Mouse (Mus musculus) cortical plate, adult 2 months (tissue): ENCODE data around the gene Cuta.

Experiments
- CTCF ChIP-seq: fragments of 200-500 bp; IDR thresholded peaks from 2 replicates; pipeline ENCODE4 v1.5.1; 2011; ENCODE audit warnings: mild to moderate bottlenecking, control low read depth, low read length; ENCODE audit not compliant: insufficient read depth; ENCODE audit errors: extremely low read depth
- POLR2A ChIP-seq: fragments of 200-500 bp; IDR thresholded peaks from 2 replicates; pipeline ENCODE4 v1.6.1; 2011; ENCODE audit warnings: mild to moderate bottlenecking, low read length, control low read depth; ENCODE audit not compliant: insufficient read depth; ENCODE audit errors: extremely low read depth

DNA sequence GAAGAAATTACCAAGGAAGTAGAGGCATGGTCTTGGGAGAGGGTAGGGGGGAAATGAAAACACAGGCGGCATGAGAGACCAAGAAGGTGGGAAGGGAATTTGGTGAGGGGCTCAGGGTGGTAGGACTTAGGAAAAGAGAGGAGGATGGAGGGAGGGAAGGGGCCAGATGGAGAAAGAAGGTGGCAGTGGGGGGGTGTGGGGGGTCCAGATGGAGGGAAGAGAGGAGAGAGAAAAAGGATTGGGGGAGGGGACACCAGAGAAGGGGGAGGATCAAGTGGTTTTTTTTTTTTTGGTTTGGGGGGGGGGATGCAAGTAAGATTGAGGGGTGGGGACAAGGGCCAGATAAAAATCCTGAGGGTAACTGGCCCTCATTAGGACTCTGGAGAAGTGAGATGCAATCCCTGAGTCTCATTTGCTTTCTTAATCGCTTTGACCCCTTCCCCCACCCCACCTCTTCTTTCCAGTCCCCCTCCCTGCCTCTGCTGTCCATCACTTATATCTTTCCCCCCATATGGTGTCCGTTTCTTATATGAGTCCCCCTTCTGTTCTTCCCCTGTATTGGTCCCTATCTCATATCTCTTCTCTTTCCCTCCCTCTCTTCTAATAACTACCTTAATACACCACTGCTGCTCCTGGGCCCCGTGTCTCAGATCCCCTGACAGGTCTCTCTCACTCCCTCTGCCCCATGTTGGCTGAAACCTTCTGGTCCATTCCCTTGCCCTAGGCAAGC, 2.6 kb upstream of the Cuta start:
- TF ChIP-seq POLR2A (no peak), CTCF (no peak)
